Mouse (Mus musculus) erythroblast, adult 5-6 weeks (primary cell): ENCODE measurements around the gene Vps8. TPM values are rescaled to one million over a fixed set of nuclear protein-coding genes. Genes with fewer than 3 reads are reported as not detected.

ENCODE experiments used
- total RNA-seq, 2 experiments: library from RNA; stranded (forward) in 1 of 2; stranded (reverse) in 1 of 2; fragments of 150-400 nt in 1 of 2; fragments of 200-764, 138-1000 nt in 1 of 2; gene quantifications; 2 replicates each; pipeline versions ENCODE4 v1.2.3 to v1.2.4; 2015 to 2017; ENCODE audit warnings: low replicate concordance in 2 of 2

Gene Vps8
- total RNA-seq, 2 experiments from 2014 or later = 9.4 to 12.6 TPM

Other genes starting within 250 kb of the Vps8 start
- gene Ephb3, start 218.4 kb upstream of the Vps8 start, total RNA-seq (2015; ENCODE audit: low replicate concordance) = not detected in 2 replicates
- not detected in 2 replicates for gene Ephb3, start 218.4 kb upstream of the Vps8 start, total RNA-seq (2017; ENCODE audit: low replicate concordance)